Mouse (Mus musculus) right cerebral cortex, postnatal 25 days (tissue): Measurements from ENCODE around the gene Myo3b.
"Not testable (repeated sequence)": the region's sequence is repeated elsewhere in the genome, so short reads cannot be mapped to it uniquely, and the experiment has no call there.

Source experiments
- DNase-seq: peaks from one replicate; pipeline ENCODE4 v3.0.0; 2022

The Myo3b gene

DNA sequence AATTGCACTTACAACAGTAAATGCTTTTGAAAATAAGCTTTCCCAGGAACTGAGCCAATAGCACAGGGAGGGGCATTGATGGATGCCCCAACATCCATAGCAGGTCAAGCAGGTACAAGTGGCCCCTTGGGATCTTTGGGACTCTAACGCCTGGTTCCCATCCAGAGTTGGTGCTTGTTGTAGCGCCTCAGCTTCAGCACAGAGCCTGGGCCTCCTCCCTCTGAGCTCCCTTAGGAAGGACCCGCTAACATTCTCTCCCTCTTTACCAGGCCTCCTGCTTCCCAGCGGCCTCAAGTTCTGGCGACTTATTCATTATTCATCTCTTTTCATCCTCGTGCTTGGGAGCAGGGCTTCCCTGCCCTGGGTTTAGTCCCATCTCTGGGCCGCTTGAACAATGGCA, at the start of gene Myo3b:
Gene Myo3b, plus strand, starts transcription at position 375 of the 400 bp plus-strand sequence.
- no peak for DNase-seq

DNA sequence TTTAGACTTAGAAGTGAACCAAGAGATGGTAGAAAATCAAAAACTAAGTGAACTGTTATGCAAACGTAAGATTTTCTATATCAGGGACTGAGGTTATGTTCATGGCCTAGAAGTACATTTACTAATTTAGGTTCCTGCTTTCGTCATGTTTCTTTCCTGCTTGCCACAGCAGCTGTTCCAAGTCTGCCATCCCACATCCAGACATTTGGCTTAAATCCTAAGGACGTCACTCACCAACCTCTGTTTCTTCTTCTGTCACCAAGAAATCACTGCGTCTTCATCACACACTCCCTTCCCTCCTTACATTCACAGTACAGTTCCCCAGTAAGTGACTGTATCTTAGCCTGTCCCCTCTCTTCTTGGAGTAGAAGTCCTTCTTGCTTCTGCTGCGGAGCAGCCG, 49.7 kb upstream of the Myo3b start:
- DNase-seq, result no peak

GRCm38 (mm10) chr2:69990647-69991046, 48.3 kb upstream of the Myo3b start:
- no peak for DNase-seq

DNA sequence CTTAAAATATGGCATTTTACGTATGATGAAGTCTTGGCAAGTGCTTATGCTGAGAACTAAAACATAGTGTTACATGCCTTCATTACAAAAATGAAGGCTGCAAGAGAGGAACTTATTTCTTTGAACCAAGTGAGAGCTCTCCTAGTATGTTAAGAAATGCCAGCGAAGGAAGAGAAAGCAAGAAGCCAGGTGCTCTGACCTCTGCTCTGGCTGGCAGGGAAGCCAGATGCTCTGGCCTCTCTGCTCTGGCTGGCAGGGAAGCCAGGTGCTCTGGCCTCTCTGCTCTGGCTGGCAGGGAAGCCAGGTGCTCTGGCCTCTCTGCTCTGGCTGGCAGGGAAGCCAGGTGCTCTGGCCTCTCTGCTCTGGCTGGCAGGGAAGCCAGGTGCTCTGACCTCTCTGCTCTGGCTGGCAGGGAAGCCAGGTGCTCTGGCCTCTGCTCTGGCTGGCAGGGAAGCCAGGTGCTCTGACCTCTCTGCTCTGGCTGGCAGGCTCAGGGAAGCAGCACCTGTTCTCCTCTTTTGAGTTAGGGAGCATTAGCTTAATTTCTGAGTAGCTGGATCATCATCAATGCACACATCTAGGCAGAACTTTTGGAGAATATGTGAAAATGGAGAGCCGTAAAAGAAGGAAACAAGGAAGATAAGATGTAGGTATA, 44.7 kb upstream of the Myo3b start:
- not testable (repeated sequence) for DNase-seq

DNA sequence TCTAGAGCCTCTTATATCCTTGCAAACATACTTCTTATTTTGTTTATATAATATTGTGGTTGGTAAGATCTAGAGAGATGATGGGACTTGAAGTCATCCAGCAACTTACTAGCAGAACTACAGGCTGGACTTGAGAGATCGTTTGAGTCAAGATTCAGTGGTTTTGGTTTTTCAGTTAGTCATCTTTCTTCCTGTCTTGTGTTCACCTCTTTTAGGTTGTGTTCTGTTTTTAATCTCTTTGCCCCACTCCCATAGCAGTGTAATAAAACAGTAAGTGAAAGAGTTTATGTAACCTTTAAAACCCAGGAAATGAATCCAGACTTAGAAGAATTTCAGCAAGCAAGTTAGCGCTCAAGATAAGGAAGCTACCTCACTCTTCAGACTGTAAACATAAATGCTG, 44.1 kb upstream of the Myo3b start:
- DNase-seq, result no peak

- DNase-seq, result no peak
These were observed 39.7 kb upstream of the Myo3b start for GRCm38 (mm10) chr2:69999097-69999770.

DNA sequence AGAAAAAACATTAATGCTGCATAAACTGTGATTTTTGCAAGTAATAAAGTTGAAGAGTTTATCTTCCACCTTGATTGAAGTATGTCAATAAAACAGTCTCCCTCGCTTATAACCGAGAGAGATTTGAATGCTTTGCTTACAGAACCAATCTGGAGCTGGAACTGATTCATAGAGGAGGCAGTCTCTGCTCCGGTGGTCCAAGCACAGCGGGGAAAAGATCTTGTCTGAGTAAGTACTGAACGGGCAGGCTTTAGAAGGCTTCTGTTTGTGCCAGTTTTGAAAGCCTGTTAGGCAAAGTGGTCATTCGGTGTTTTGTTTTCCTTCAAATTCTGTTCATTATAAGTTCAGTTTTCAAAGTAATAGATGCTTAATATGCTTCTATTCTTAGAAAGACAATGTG, 38.6 kb upstream of the Myo3b start:
- DNase-seq, result no peak

DNA sequence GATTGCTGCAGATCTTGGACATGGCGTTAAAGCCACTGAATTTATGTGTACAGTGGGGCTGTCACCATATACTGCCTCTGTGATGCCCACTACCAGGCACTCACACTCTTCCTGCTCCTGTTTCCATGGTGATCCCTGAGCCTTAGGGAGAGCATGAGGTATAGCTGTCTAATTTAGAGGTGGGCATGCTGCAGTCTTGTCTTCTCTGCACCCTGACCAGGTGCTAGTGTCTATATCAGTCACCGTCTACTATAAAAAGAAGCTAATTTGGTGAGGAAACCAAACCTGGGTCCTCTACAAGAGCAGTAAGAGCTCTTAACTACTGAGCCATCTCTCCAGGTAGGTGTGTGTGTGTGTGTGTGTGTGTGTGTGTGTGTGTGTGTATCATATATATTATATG, 32.4 kb upstream of the Myo3b start:
- DNase-seq, result no peak

DNA sequence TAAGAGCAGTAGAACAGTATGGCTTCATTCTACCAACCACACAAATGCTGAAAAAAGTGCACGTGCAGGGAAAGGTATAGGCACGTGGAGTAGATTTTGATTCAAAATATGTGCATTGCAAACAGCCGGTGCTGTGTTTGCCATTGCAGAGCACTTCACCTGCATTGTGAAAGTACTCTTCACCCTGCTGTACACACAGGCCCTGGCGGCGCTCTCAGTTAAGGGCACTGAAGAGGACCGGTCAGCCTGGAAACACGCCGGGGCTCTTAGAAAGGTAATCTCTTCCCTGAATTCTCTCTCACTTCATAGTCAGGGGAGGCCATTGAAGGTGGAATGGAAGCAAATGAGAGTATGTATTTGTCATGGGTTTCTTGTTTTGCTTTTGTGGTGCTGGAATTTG, 26.0 kb upstream of the Myo3b start:
- DNase-seq, result no peak

- no peak for DNase-seq
These were observed 20.7 kb upstream of the Myo3b start for GRCm38 (mm10) chr2:70018236-70018635.

DNA sequence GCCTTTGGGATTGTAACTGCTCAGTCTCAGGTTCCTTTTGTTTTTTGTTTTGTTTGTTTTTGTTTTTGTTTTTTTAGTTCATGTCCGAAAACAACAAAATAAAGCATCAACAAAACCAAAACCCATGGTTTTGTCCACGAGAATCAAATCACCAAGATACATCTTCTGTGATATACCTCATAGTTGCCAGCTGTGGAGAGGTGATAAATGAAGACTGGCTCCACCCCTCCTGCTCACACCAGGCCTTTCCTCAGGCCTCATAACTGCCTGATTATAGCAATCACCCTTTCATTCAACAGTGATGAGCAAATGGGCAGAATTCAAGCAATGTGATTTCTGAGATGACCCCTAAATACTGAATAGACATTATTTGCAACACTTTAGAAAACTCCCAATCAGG, 14.5 kb upstream of the Myo3b start:
- no peak for DNase-seq

- no peak for DNase-seq
These were observed 13.2 kb upstream of the Myo3b start for GRCm38 (mm10) chr2:70025711-70026110.

DNA sequence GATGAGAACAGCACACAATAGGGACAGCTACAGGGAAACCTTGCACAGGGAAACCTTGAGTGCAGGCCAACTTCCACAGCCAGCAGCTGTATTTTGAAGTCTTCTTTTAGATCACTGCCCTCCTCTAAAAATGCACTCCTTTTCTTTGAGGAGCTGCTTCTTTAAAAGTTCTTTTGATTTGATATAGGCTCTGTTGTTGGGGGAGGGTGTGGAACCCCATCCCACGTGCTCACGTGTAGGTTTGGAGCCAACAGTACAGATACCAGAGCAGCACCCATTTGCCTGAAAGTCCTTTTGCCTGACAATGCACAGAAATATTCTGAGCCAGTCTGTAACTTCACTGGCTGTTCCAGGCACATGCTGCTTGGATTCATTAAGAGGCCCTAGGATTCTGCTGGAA, 7.5 kb upstream of the Myo3b start:
- DNase-seq, result no peak

- no peak for DNase-seq
These were observed 4.0 kb upstream of the Myo3b start for GRCm38 (mm10) chr2:70034895-70035294.

DNA sequence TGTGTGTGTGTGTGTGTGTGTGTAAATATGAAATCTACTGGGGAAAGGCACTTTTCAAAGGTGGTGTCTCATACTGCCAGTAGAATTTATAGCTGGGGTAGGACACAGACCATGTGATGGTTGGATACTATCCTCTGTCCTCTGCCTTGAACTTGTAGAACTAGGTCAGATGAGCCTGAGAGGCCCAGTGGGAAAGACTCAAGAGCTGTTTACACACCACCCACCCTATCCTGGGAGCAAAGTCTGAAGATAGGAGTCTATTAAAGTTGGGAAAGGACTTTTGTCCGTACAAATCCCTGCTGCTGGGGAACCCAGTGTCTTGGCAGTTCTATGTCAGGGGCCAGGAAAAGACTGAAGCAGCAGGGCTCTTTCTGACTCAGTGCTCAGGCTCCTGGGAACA, 3.6 kb upstream of the Myo3b start:
- DNase-seq, result no peak

- no peak for DNase-seq
These were observed 1.7 kb upstream of the Myo3b start for GRCm38 (mm10) chr2:70037221-70037620.

- no peak for DNase-seq
These were observed 5.5 kb downstream of the Myo3b start for GRCm38 (mm10) chr2:70044466-70044865.

- no peak for DNase-seq
These were observed 8.9 kb downstream of the Myo3b start for GRCm38 (mm10) chr2:70047868-70048267.

DNA sequence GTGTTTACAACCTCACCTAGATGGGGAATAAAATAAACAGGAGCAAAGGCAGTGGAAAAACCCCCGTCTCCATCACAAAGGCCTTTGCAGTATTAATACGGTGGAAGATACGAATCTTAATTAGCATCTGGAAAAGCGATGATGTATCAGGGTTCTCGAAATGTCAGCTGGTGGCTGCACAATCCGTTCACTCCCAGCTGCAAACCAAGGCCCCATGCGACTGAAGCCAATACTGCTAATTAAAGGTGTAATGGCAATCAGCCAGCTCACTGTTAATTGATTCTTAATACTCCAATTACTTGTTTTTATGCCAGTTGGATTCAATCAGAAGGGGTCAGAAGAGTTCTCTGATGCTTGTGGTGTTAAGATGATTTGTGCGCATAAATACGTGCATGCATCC, 14.9 kb downstream of the Myo3b start:
- no peak for DNase-seq

DNA sequence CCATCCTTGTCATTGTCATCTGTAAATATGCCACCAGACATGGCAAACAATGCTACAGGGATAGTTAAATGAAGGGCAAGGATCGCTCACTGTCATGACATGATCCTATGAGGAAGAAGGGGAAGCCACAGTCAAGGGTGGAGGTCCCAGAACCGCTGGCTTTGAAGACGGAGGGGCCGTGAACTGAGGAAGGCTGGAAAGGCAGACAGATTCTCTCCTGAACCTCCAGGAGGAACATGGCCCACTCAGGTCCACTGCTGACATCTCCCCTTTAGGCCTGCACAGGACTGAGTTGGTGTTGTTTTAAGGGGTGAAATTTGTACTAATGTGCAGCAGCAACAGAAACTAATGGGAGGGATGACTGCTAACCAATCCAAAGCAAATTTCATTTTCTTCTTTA, 19.3 kb downstream of the Myo3b start:
- no peak for DNase-seq

DNA sequence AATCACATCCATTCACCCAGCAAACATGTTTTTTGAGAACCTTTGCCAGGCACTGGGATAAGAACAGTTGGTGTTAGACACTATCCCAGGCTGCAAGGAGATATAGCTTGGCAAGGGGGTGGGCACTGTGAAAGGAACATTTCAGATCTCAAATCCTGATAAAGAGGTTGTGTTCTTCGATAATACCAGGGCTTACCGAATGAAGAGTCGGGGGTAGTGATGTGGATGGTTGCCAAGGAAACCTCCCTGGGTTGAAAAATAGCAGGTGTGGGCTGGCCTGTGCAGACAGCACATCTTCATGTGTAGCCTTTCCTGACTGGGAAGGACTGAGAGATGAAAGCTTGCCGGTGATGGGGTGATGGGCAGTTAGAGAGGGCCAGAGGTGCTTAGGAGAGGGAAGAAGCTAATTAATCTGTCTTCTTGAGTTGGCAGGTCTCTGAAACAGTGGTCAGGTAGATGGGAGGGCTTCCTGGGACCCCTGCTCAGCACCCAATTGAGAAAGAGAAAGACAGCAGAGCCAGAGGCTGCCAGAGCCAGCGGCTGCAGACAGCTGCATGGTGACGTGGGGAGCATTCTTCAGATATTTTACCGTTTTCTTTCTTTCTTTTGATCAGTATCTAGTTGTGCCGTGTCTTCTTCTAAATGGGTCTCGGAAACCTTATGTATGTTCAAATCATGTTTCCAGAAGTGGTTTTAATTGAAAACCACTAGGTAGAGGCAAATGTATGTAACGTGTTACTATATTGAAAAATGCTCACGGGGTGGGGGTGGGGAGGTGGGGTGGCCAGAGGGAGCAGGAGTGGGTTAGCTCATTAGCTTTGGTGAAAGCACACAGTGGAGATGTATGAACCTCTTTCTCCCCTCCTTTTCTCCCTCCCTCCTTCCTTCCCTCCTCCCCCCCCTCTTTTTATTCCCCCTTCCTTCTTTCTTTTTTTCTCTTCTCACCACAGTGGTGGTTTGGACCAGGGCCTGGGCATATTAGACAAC, 21.7 kb downstream of the Myo3b start:
- no peak for DNase-seq

- DNase-seq, result no peak
These were observed 26.2 kb downstream of the Myo3b start for GRCm38 (mm10) chr2:70065116-70065515.

- DNase-seq, result no peak
These were observed 26.9 kb downstream of the Myo3b start for GRCm38 (mm10) chr2:70065729-70066300.
